Mouse (Mus musculus) kidney, postnatal 36 days (tissue): ENCODE measurements at regions not wholly inside any gene's neighbourhood (a gene's known extent, or its start where the extent isn't known, plus 50 kb on each side); places are given as distances from the start of the nearest gene placed in this dataset.

Experiments
- DNase-seq, 2 experiments: peaks; one replicate each; pipeline ENCODE4 v3.0.0; 2021 to 2022; ENCODE audit warnings: mixed read lengths in 2 of 2

DNA sequence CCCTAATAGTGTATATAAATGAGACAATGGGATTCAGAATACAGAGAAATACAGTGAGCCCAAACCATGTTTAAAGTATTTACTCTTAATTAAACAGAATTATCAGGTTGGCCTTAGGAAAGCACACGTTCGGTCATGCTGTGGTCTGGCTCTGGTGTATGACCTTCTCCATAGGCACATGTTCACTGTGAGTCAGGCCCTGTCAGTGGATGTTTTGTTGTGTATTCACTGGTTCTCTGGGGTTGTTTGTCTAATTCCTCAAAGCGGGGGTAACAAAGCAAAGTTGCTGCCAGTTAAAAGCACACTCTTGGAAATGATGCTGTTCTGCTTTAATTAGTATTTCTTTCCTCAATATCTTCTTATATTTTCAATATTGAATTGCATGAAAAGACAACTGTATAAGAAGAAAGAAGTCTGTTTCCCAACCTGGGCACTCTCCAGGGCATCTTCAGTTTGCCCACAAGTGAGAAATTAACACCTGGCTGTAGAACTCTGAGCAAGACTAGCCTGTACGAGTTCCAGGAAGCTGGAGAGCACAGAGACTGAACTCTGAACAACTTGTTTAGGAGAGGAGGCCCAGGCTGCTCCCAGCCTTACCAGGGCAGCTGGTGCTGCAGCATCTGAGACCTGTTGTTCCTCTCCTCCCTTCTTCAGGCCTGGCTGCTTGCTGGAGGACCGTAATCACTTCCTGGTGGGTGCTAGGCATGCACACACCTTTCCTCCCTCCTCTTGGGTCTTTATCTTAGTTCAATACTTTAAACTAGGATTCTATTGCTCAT, 593.1 kb downstream of the Ttll7 start:
- no peak for DNase-seq

GRCm38 (mm10) chr3:147445884-147446283, 593.7 kb downstream of the Ttll7 start:
- DNase-seq, result no peak

DNA sequence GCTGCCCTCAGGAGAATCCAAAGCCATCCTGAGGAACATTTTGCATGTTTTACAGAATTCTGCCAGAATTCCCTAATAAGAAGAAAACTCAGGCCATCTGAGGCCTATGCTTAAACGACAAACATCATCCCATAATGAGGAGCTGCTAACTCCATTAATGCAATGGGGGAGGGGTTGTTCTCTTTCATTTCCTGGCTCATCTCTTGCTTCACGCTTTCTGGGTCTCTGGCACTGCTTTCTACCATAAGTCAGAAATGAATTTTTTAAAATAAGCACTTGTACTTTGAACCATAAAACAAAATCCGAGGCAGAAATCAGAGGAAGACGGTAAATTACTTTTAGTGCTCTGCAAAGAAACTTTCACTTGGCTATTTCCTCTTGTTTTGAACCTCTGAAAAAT, 600.0 kb downstream of the Ttll7 start:
- no peak for DNase-seq

- DNase-seq, result no peak
Observed at GRCm38 (mm10) chr3:147455383-147455782, 603.2 kb downstream of the Ttll7 start.

DNA sequence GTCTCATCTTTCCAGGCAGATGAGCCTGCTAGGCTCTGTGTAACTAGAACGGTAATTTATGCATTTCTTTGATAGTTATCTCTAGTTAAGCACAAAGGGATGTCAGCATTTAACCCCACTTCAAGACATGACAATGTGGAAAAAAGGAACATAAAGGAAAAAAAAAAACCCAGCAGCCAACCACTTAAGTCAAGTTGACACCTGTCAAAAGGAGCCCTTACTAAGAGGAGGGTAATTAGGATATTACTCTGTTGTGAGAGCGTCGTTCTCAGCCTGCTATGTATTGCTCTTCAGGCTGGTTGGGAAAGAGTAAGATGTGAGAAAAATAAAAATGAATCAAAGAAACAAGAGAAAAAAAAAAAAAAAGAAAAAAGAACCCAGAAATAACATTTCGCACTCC, 604.1 kb downstream of the Ttll7 start:
- no peak for DNase-seq

DNA sequence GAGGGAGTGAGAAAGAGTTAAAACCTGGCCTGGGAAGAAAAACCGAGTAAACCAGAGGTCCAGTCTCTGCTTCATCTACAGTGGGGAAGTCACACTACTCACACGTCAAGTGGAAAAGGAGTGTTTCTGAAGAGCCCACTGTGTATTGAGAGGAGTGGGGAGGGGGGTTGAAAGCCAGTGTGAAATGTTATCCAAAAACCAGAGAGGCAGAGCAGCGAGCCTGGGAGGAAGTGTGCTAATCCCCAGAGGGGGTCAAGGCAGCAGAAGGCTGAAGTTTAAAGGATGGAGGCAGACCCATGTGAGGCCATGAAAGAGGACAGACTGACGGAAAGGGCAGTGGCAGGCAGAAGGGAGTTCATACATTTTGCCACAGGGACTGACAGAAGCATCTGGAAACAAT, 605.9 kb downstream of the Ttll7 start:
- no peak for DNase-seq

DNA sequence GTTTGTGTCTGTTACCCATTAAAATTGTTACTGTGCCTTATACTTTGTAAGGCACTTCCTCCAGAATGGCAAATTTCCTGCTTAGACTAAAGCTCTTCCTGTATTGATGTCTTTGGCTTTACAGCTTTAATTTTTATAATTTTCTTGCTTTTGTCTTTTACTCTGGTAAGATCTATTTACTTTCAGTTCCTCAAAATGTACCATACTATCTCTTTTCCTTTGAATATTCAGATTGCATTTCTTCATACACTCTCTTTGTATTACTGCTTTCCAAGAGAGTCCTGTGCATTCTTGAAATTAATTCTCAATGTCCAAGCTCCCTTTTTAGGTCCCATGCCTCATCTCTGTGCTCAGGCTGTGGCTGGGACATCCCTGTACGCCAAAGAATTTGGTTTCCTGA, 627.7 kb downstream of the Ttll7 start:
- no peak for DNase-seq
